Mouse (Mus musculus) thymus, postnatal 14 days (tissue): ENCODE data around the gene Smim5.

ENCODE experiments used
- DNase-seq: peaks from one replicate; pipeline ENCODE4 v3.0.0; 2021

Gene Smim5

GRCm38 (mm10) chr11:115931235-115931634 is 31.5 kb downstream of the Smim5 start:
- no peak for DNase-seq

GRCm38 (mm10) chr11:115933108-115933746 is 33.5 kb downstream of the Smim5 start, which contains the start of the genes Sap30bp and Recql5:
Gene Sap30bp, plus strand, starts transcription at chr11:115933282.
Gene Recql5, minus strand, starts transcription at chr11:115933477.
- peak; percentile 96 for DNase-seq

GRCm38 (mm10) chr11:115933747-115934110 is 34.0 kb downstream of the Smim5 start:
- no peak for DNase-seq

DNA sequence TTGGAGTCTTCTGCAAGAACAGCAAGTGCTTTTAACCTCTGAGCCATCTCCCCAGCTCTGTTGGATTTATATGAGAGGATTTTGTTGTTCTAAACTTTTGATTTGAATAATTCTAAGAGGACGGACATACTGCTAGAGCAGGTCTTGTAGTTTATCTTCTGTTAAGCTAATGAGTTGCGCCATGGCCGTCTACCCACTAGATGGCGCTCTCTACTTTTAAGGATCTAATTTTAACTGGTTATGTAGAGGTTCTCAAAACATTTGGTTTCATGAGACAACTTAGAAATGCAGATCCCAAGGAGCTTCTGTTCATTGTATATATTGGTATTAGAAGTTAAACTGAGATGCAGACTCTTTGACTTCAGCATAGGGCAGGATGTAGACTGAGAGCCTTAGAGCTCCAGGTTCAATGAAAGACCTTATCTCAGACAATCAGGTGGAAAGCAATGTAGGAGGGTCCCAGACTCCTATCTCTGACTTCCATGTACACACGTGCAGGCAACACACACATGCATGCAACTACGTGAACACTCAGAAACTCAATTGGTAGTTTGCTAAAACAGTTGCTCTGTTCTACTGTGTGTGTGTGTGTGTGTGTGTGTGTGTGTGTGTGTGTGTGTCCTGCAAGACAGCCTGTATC is 40.0 kb downstream of the Smim5 start:
- peak; percentile 71 for DNase-seq

GRCm38 (mm10) chr11:115941980-115942379 is 42.2 kb downstream of the Smim5 start:
- DNase-seq = no peak

DNA sequence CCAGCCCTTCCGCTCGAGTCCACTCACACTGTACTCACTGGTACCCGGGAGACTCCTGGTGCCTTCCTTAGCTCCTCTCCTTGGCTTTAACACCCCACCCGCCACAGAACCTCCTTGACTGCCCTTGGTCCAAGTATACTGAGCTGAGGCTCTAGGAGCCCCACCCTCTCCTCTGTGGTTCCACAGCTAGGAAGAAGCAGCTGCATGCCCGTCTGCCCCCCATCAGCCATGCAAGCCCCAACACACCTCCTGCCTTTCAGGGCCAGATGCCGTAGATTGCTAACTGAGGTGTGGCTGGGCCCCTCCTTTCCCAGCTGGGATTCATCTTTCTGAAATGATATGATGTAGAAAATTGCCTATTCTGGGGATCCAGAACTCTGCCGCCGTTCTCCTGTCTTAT is 45.5 kb downstream of the Smim5 start:
- DNase-seq = no peak

DNA sequence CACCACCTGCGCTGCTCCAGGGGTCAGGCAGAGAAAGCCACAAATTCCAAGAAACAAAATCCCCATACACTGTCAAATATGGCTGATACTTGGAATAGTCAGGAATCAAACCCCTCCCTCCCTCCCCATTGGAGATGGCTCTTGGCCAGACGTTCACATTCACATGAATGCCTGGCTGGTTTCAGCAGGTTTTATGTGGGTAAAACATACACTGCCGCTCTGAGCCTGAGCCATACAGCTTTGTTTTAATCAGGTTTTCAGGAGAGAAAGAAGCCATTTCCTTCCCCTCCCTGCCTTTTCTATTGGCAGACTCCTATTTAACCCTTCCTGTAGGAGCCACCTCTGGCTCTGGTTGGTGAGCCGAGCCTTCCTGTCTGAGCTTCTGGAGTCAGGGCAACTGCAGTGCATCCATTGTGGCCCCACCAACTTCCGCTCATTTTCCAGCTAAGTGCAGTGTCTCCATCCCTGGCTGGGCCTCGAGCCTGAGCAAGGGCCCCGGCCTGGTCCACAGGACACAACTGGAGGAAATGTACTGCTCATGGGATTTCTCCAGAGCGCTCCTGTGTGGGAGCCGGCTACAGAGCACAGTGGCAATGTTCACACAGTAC is 46.6 kb downstream of the Smim5 start:
- DNase-seq = no peak

DNA sequence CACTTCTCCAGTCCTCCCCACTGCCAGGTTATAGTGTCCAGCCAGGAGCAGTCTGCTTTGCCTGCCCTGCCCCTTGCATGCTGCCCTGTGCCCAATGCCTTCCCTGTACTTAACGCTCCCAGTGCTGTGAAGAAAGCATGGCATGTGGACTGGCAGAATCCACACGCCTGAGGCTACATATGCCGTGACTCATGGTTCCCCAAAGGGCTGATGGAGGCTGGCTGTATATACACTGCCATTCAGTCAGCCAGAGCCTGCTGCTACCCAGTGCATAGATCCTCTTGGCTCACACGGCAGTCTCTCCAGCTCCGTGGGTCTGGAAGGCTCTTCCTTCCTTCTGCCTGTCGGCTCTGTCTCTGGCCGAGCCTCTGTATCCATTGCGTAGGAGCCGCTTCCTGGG is 48.5 kb downstream of the Smim5 start:
- DNase-seq = no peak

DNA sequence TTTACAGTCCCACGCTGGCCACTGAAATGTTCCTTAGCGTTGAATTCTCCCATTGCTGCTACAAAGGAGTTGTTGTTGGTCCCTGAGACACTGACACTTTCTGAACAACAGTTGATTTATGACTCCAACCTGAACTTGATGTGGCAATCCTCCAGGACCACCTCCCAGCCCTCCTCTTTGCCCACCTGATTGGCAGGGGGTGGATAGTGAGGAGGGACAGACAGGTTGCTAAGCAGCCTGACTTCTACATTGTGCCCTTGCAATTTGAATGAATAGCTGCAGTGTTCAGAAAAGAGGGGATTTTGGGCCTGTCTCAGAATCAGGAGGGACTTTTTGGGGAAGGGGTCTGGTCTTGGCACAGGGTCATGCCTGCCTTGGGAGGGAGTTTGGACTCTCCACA is 51.0 kb downstream of the Smim5 start:
- DNase-seq = no peak

- no peak for DNase-seq
These were observed 54.9 kb downstream of the Smim5 start for GRCm38 (mm10) chr11:115954712-115955111.

GRCm38 (mm10) chr11:115955195-115955858 is 55.6 kb downstream of the Smim5 start:
- DNase-seq = no peak
